Mouse (Mus musculus): ENCODE measurements at regions not wholly inside any gene's neighbourhood (a gene's known extent, or its start where the extent isn't known, plus 50 kb on each side); places are given as distances from the start of the nearest gene placed in this dataset.
A peak's percentile ranks its signal among the peaks of the same experiment; 100 is the strongest.

DNA sequence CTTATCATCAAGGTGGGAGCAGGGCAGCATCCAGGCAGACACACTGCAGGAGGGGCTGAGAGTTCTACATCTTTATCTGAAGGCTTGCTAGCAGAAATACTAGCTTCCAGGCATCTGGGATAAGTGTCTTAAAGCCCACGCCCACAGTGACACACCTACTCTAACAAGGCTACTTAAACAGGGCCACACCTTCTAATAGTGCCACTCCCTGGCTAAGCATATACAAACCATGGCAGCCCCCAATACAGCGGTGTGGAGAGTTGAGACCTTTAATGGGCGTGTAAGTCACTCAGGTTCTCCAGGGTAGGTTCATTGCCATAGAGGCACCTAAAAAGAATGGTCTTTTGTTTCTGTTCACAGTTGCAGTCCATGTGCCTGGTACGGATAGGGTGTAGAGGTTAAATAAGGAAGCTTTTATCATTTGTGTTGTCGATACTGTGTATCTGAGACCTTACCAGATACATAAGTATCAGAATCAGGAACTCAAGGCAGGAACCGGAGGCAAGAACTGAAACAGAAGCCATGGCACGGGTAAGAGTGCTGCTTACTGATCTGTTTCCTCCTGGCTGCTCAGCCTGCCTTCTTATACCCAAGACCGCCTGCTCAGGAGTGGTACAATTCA is 69.0 kb upstream of the Atrnl1 start:
- intact Hi-C loops (cut with DNase I), result loop anchor here (10.0 kb wide), 1 partner anchor 377 kb away; no protein-coding TSS in a partner anchor
- no peak for DNase-seq (ENCODE audit: low spot score in 2 of 2)

- intact Hi-C loops (cut with DNase I), result loop anchor here (10.0 kb wide), 1 partner anchor 378 kb away; no protein-coding TSS in a partner anchor
Observed at GRCm38 (mm10) chr19:57542506-57542905, 68.3 kb upstream of the Atrnl1 start.

DNA sequence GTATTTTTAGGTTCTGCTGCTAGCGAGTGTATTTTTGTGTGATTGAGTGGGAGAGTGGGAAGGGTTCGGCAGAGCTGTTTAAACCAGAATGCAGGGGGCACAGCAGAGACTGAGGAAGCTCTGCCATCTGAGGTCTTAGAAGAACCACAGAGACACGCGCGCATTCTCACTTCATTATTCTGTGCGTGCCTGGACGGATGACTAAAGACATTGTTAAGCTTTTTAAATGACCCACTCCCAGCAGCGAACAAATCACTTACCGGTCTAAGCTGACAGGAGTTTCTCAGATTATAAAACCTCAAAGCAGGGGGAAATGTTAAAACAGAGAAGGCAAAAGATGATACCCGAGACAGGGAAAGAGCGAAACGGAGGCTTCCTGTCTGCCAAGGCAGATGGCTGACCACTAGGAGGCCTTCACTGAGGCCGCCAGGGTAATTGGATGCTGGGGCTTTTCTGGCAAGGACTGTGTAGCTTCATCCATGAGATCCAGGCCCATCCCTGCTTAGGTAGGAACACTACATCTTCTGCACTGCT is 67.1 kb upstream of the Atrnl1 start:
- intact Hi-C loops (cut with DNase I), result loop anchor here (10.0 kb wide), 1 partner anchor 379 kb away; no protein-coding TSS in a partner anchor
- DNase-seq (ENCODE audit: low spot score in 2 of 2), result peak; percentile 58 to 59

More at GRCm38 (mm10) chr19:57542506-57542905, 68.3 kb upstream of the Atrnl1 start:
- DNase-seq (ENCODE audit: low spot score in 2 of 2), result no peak

DNA sequence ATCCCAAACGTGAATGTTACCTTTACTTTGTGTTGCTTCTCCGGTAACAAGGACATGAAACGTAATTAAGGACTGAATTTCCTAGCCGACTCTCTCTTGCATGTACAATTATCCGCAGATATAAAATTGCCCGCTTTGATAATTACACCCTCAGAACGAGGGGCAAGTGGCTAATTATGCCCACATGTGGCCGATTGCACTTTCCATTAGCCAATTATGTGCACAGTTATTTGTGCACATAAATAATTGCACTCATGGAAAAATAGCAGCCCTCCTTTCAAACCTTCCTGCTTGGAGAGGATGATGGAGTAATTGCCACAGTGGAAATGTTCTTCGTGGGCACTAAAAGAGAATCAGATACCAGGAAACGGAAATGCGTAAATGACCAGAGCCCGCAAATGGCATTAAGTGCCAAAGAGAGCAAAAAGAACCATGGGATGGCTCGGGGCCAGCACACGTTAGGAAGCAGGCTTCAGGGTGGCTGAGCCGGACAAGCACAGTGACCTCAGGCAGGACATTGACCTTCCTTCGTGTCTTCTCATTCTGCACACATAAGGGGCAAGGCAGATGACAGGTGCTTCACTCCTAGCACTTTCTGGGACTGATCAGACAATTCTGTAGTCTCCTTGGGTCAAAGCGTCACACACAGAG is 66.5 kb upstream of the Atrnl1 start:
- no peak for DNase-seq (ENCODE audit: low spot score in 2 of 2)
- intact Hi-C loops (cut with DNase I), result loop anchor here (10.0 kb wide), 1 partner anchor 380 kb away; no protein-coding TSS in a partner anchor

DNA sequence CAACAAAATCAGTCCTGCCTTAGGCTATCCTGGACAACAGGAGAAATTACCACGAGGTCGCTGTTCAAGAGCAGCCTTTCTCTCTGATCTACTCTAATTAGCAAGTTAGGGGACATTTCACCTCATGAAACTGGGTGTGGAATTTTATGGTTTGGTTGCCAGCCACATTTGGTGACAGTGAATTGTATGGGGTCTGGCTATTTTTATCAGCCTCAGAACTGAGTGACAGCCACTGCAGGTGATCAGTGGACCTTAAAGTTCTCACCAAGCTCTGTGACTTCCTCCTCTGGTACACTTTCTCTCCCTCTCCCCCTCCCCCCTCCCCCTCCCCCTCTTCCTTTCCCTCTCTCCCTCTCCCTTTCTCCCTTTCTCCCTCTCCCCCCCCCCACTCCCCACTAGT is 65.8 kb upstream of the Atrnl1 start:
- no peak for DNase-seq (ENCODE audit: low spot score in 2 of 2)
- intact Hi-C loops (cut with DNase I), result loop anchor here (5.0 to 10.0 kb wide), 2 partner anchors 67 to 380 kb away; partner anchors contain the start of gene Atrnl1

- intact Hi-C loops (cut with DNase I), result loop anchor here (5.0 to 10.0 kb wide), 2 partner anchors 66 to 381 kb away; partner anchors contain the start of gene Atrnl1
- no peak for DNase-seq (ENCODE audit: low spot score in 2 of 2)
Observed at GRCm38 (mm10) chr19:57546039-57546438, 64.8 kb upstream of the Atrnl1 start.

DNA sequence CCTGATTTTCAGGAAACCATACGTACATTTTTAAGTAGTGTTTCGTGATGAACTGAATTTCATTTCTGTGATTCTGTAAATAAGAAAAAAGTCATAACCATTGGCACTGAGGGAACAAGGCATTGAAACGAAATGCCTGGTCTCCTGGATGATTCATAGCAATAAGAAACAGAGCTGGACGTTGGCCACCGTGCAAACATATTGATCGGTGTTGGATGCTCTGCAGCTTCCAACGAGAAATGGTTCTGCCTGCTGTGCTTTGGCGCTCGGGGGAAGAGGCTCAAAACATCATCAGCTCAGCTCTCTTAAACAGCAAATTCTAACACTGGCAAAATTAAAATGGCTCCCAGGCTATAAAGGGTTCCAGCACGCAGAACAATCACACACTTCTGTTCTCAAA is 64.3 kb upstream of the Atrnl1 start:
- DNase-seq (ENCODE audit: low spot score in 2 of 2), result peak in 1 of 2 experiments; percentile 33
- intact Hi-C loops (cut with DNase I), result loop anchor here (5.0 to 10.0 kb wide), 2 partner anchors 66 to 382 kb away; partner anchors contain the start of gene Atrnl1

DNA sequence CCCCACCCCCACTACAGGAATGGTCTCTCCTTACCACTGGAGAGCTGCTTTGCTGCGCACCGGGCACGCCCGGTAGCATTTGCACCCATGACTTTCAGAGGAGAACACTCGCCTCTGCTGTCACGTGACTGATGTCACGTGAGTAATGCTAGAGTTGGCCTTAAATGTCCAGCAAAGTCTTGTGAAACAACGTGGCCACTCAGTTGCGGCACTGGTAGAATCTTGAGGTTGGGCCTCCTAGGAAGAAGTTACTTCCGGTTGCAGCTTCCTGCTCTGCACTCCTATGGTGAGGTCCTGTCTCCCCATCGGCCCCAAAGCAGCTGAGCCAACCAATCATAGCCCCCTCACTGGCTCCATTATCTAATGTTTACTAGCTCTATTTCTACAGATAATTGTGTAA is 62.7 kb upstream of the Atrnl1 start:
- intact Hi-C loops (cut with DNase I), result loop anchor here (5.0 to 10.0 kb wide), 2 partner anchors 64 to 383 kb away; partner anchors contain the start of gene Atrnl1

DNA sequence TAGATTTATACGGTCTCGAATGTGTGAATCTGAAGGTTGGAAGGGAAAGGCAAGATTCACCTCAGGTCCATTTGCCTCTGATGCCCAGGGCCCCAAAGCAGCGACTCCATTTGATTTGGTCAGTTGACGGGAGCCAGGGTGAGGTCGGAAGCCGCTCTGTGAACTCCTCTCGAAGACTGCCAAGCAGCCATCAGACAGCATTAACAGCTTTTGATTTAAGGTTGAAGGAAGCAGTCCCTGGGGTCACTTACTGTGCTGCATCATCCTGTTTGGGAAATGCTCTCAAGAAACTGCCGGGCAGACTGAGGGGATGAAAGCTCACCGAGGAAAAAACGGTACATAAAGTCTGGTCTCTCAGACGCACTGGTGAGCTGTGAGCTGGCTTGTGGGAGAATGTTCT is 62.2 kb upstream of the Atrnl1 start:
- intact Hi-C loops (cut with DNase I), result loop anchor here (5.0 to 10.0 kb wide), 2 partner anchors 64 to 384 kb away; partner anchors contain the start of gene Atrnl1

More for the DNA sequence above, 62.7 kb upstream of the Atrnl1 start:
- DNase-seq (ENCODE audit: low spot score in 2 of 2), result no peak

GRCm38 (mm10) chr19:57552964-57553740 is 57.7 kb upstream of the Atrnl1 start:
- intact Hi-C loops (cut with DNase I), result no loop called here
- no peak for DNase-seq (ENCODE audit: low spot score in 2 of 2)

More for the DNA sequence above, 62.2 kb upstream of the Atrnl1 start:
- DNase-seq (ENCODE audit: low spot score in 2 of 2), result no peak

DNA sequence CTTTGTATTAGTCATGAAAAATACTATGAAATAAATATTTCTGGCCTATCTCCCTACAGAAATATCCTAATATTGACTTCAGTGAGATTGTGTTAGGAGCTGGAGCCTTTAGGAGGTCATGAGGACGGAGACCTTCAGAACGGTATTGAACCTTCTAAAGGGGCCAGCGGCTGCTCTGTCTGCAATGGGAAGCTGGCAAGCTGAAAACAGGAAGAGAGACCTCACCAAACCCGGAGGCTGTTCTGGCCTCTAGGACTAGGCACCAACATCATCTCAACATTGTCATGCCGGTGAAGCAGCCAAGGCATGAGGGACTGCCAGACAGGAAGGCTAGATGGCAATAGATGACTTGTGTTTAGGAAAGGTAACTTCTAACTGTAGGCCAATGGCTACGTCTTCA is 56.7 kb upstream of the Atrnl1 start:
- no peak for DNase-seq (ENCODE audit: low spot score in 2 of 2)
- intact Hi-C loops (cut with DNase I), result no loop called here

DNA sequence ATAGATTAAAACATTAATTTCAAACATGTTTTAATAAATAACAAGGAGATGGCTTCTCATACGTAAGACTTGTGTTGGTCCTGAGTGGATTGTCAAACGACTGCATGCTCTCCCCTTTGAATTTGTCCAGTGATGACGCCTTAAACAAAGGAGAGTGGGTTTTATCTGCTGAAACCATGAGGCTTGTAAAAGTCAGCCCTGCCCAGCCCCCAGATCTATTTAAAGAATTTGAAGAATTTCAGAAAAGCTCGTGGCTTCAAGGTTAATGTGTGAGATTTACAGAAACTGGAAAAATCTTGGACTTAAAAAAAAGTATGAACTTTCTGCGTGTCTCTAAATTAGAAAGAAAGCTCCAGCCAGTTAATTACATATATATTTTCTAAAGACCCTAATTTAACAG is 55.5 kb upstream of the Atrnl1 start:
- DNase-seq (ENCODE audit: low spot score in 2 of 2), result no peak
- intact Hi-C loops (cut with DNase I), result no loop called here

DNA sequence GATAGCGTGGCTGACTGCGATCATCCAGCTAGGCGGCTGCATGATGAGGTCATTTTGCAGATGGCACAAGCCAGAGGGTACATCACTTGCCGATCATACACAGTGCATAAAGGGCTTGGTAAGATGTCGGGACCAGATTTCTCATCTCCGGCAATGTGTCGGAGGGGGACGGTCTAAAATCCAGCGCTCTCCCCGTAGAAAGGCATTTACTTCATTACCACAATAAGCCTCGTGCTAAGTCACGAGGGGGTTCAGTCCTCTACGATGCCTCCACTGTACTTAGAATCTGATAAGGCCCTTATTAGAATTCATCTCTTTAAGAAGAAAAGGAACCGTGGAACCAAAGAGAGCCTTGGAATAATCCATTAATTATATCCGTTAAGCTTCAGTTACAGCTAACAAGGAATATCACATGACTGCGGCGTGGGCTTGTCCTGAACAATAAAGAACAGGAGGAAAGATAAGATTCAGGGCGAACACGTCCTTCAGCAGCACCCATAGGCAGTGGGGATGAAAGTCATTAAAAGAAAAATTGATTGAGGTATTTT is 52.3 kb upstream of the Atrnl1 start:
- DNase-seq (ENCODE audit: low spot score in 2 of 2), result no peak
- intact Hi-C loops (cut with DNase I), result no loop called here

DNA sequence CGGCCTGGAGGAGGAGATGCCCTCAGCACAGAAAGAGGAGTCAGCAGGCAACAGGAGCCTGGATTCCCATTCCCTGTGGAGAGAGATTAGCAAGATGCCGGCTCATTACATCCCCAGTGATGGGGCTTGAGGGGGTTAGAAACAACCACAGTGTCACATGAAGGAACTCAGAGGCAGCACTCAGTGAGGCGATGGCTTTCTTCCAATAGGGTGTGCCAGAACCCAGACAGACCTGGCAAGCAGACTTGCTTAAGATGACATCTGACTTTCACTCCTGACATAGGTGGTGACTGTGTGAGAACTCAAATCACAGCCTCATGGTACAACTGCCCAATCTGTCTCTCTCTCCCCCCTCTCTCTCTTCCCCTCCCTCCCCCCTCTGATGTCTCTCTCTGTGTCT is 50.1 kb upstream of the Atrnl1 start:
- intact Hi-C loops (cut with DNase I), result no loop called here
- DNase-seq (ENCODE audit: low spot score in 2 of 2), result no peak
